Comparison of ENCODE assay signal across 23 mouse cellular contexts in genomic region chr2:125795118-125795517, GRCm38 (mm10).
"Had no signal": no experiment of that assay in that cellular context is flagged by ENCODE, and none has a peak within 500 bp of the region (broad histone marks: within the 10 kb centered on the region; RNA-seq: fewer than 3 reads in every experiment).

No protein-coding gene starts in this region.

- H3K4me1 ChIP-seq: hindbrain, embryonic 13.5 days; hindbrain, embryonic 15.5 days; kidney, embryonic 15.5 days; limb, embryonic 13.5 days; limb, embryonic 15.5 days had no signal

- H3K27ac ChIP-seq: heart, embryonic 10.5 days; hindbrain, embryonic 13.5 days; hindbrain, embryonic 15.5 days; hindbrain, postnatal 0 days; kidney, embryonic 15.5 days; kidney, postnatal 0 days; limb, embryonic 13.5 days; limb, embryonic 15.5 days; liver, embryonic 12.5 days had no signal

- H3K4me3 ChIP-seq: heart, embryonic 10.5 days; heart, embryonic 12.5 days; hindbrain, embryonic 13.5 days; hindbrain, embryonic 15.5 days; kidney, embryonic 15.5 days; limb, embryonic 13.5 days; limb, embryonic 15.5 days; liver, embryonic 12.5 days had no signal

- H3K27me3 ChIP-seq: heart, embryonic 12.5 days; hindbrain, embryonic 13.5 days; hindbrain, embryonic 15.5 days; kidney, embryonic 15.5 days; limb, embryonic 13.5 days; limb, embryonic 15.5 days; liver, embryonic 12.5 days had no signal

- ATAC-seq: hindbrain, postnatal 0 days; intestine, embryonic 16.5 days; liver, embryonic 12.5 days had no signal

- H3K9me3 ChIP-seq: heart, embryonic 10.5 days; heart, embryonic 12.5 days; hindbrain, embryonic 13.5 days; hindbrain, embryonic 15.5 days; kidney, embryonic 15.5 days; limb, embryonic 13.5 days; limb, embryonic 15.5 days; liver, embryonic 12.5 days had no signal

- H3K36me3 ChIP-seq: heart, embryonic 10.5 days; heart, embryonic 12.5 days; hindbrain, embryonic 13.5 days; hindbrain, embryonic 15.5 days; kidney, embryonic 15.5 days; limb, embryonic 13.5 days; limb, embryonic 15.5 days; liver, embryonic 12.5 days had no signal

- H3K4me2 ChIP-seq: heart, embryonic 12.5 days; hindbrain, embryonic 13.5 days; hindbrain, embryonic 15.5 days; kidney, embryonic 15.5 days; limb, embryonic 13.5 days; limb, embryonic 15.5 days; liver, embryonic 12.5 days had no signal

- DNase-seq: gastrocnemius, postnatal 14 days; gastrocnemius, postnatal 36 days; heart, postnatal 10 days; heart, postnatal 4 days; kidney, adult 11 months; kidney, adult 2 months; kidney, adult 9 months; kidney, postnatal 14 days; kidney, postnatal 36 days; layer of hippocampus, adult 9-11 months; layer of hippocampus, postnatal 36 days; left cerebral cortex, postnatal 4 days had no signal

- H3K9ac ChIP-seq: heart, embryonic 12.5 days; hindbrain, embryonic 13.5 days; hindbrain, embryonic 15.5 days; kidney, embryonic 15.5 days; limb, embryonic 13.5 days; limb, embryonic 15.5 days; liver, embryonic 12.5 days had no signal
